9 mouse cellular contexts compared by ENCODE assay signal in the genomic region with DNA sequence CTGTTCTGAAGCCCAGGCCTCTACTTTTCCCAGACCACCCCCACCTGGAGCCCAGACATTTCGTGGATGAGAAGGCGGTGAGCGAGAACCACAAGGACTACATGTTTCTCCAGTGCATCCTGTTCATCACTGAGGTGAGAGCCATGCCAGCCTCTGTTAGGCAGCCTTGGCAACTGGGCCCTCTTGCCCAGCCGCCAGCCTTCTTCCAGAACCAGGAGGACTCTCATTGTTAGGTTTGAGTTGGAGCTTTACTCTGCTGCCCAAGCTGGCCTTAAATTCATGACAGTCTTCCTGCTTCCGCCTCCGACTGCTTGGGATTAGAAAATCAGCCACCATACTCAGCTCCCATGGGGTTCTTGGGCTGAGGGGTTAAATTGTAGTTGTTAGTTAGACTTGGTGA. TPM values are rescaled to one million over a fixed set of nuclear protein-coding genes. Genes with fewer than 3 reads are reported as not detected.
A peak's percentile ranks its signal among the peaks of the same experiment; 100 is the strongest.
DNase-seq lines count a peak whose midpoint lies in the region; ATAC-seq and TF ChIP-seq lines count a peak whose summit lies in the region.
"Had no signal": no experiment of that assay in that cellular context is flagged by ENCODE, and none has a peak within 500 bp of the region (broad histone marks: within the 10 kb centered on the region; RNA-seq: fewer than 3 reads in every experiment).

No protein-coding gene starts in this region.

- peaks cover 6% of the 10 kb centered on the region for H3K36me3 ChIP-seq in forebrain, embryonic 11.5 days (ENCODE audit: control insufficient read depth, insufficient read depth, low read length)
- peaks cover 55% of the 10 kb centered on the region for H3K36me3 ChIP-seq in forebrain, embryonic 14.5 days (ENCODE audit: control insufficient read depth, insufficient read depth, low read length)
- peaks cover 54% of the 10 kb centered on the region for H3K36me3 ChIP-seq in hindbrain, embryonic 14.5 days (replicated peaks; ENCODE audit: control insufficient read depth, insufficient read depth)
- peaks cover 14% of the 10 kb centered on the region for H3K36me3 ChIP-seq in midbrain, embryonic 15.5 days (replicated peaks)

- no peak for TF ChIP-seq CTCF in left cerebral cortex, adult 2 months (IDR thresholded peaks at IDR 0.05)

- WGBS in forebrain, embryonic 11.5 days = 97% methylated on average over 6 of the region's 6 CpGs
- WGBS in forebrain, embryonic 14.5 days = 93% methylated on average over 6 of the region's 6 CpGs
- 92% methylated on average over 6 of the region's 6 CpGs for WGBS in hindbrain, embryonic 14.5 days
- 92% methylated on average over 6 of the region's 6 CpGs for WGBS in midbrain, embryonic 15.5 days

- H3K27ac ChIP-seq in forebrain, embryonic 11.5 days (ENCODE audit: low read depth, low read length) = no peak overlapping the region
- no peak overlapping the region for H3K27ac ChIP-seq in forebrain, embryonic 14.5 days (ENCODE audit: low read depth, low read length)
- H3K27ac ChIP-seq in left cerebral cortex, adult 2 months = peak overlapping the region; percentile 95
- H3K27ac ChIP-seq in hindbrain, embryonic 14.5 days = peak overlapping the region; percentile 93
- H3K27ac ChIP-seq in midbrain, embryonic 15.5 days = peak overlapping the region; percentile 83; the same call in 1 of the 2 replicates

- no peak overlapping the region for H3K4me2 ChIP-seq in forebrain, embryonic 11.5 days (ENCODE audit: low read depth, low read length, severe bottlenecking)
- H3K4me2 ChIP-seq in forebrain, embryonic 14.5 days (ENCODE audit: low read length) = no peak overlapping the region
- no peak overlapping the region for H3K4me2 ChIP-seq in hindbrain, embryonic 14.5 days (replicated peaks)
- no peak overlapping the region for H3K4me2 ChIP-seq in midbrain, embryonic 15.5 days

- H3K4me1 ChIP-seq in forebrain, embryonic 11.5 days (replicated peaks; ENCODE audit: control insufficient read depth, insufficient read depth, low read length) = peaks cover 31% of the 10 kb centered on the region
- H3K4me1 ChIP-seq in forebrain, embryonic 14.5 days (ENCODE audit: control insufficient read depth, insufficient read depth, low read length) = peaks cover 23% of the 10 kb centered on the region
- peaks cover 35% of the 10 kb centered on the region for H3K4me1 ChIP-seq in hindbrain, embryonic 14.5 days (replicated peaks; ENCODE audit: control insufficient read depth, insufficient read depth, low read length)
- H3K4me1 ChIP-seq in midbrain, embryonic 15.5 days = peaks cover 34% of the 10 kb centered on the region

- no peaks in the 10 kb centered on the region for H3K9me3 ChIP-seq in forebrain, embryonic 11.5 days (ENCODE audit: control insufficient read depth, low read length)
- H3K9me3 ChIP-seq in forebrain, embryonic 14.5 days (replicated peaks; ENCODE audit: control insufficient read depth, low read length) = no peaks in the 10 kb centered on the region
- no peaks in the 10 kb centered on the region for H3K9me3 ChIP-seq in hindbrain, embryonic 14.5 days (ENCODE audit: control insufficient read depth, low read length)
- H3K9me3 ChIP-seq in midbrain, embryonic 15.5 days = no peaks in the 10 kb centered on the region

- intact Hi-C loops in left cerebral cortex, adult 2 months (cut with DNase I) = no loop called here
- intact Hi-C loops in left cerebral cortex, postnatal 25 days (cut with DNase I) = loop anchor here (2.0 kb wide), 2 partner anchors 31 to 495 kb away; no protein-coding TSS in a partner anchor

- ATAC-seq in forebrain, embryonic 11.5 days (replicated peaks; ENCODE audit: low FRiP score) = no peak
- no peak for ATAC-seq in forebrain, embryonic 14.5 days
- ATAC-seq in hindbrain, embryonic 14.5 days (ENCODE audit: low FRiP score) = no peak
- ATAC-seq in midbrain, embryonic 15.5 days (replicated peaks) = no peak
- ATAC-seq: Patski had no signal

- no peak overlapping the region for H3K4me3 ChIP-seq in forebrain, embryonic 11.5 days (ENCODE audit: low read depth, low read length)
- no peak overlapping the region for H3K4me3 ChIP-seq in forebrain, embryonic 14.5 days (ENCODE audit: low read depth, low read length)
- no peak overlapping the region for H3K4me3 ChIP-seq in left cerebral cortex, adult 2 months
- no peak overlapping the region for H3K4me3 ChIP-seq in hindbrain, embryonic 14.5 days (replicated peaks; ENCODE audit: low read length)
- H3K4me3 ChIP-seq in midbrain, embryonic 15.5 days = no peak overlapping the region

- H3K27me3 ChIP-seq in forebrain, embryonic 11.5 days (ENCODE audit: control insufficient read depth, insufficient read depth, low read length) = no peaks in the 10 kb centered on the region
- H3K27me3 ChIP-seq in forebrain, embryonic 14.5 days (replicated peaks; ENCODE audit: control insufficient read depth, insufficient read depth, low read length) = no peaks in the 10 kb centered on the region
- H3K27me3 ChIP-seq in hindbrain, embryonic 14.5 days (ENCODE audit: control insufficient read depth, insufficient read depth, low read length) = no peaks in the 10 kb centered on the region
- no peaks in the 10 kb centered on the region for H3K27me3 ChIP-seq in midbrain, embryonic 15.5 days (replicated peaks)
- H3K27me3 ChIP-seq: Patski had no signal

- H3K9ac ChIP-seq in forebrain, embryonic 11.5 days (ENCODE audit: low read length) = no peak overlapping the region
- H3K9ac ChIP-seq in forebrain, embryonic 14.5 days (ENCODE audit: low read length) = no peak overlapping the region
- H3K9ac ChIP-seq in hindbrain, embryonic 14.5 days = no peak overlapping the region
- H3K9ac ChIP-seq in midbrain, embryonic 15.5 days = no peak overlapping the region

- peak; percentile 44 for DNase-seq in forebrain, embryonic 11.5 days (ENCODE audit: low spot score)
- no peak for DNase-seq in forebrain, embryonic 14.5 days (ENCODE audit: low spot score)
- DNase-seq in left cerebral cortex, adult 2 months (ENCODE audit: extremely low spot score in 1 of 2, low spot score in 2 of 2) = no peak
- no peak for DNase-seq in left cerebral cortex, postnatal 25 days (ENCODE audit: low spot score in 2 of 2)
- DNase-seq in hindbrain, embryonic 14.5 days (ENCODE audit: low spot score) = no peak
- DNase-seq in cerebellum, adult 9-10 months = no peak
- DNase-seq in embryo, embryonic 11 days = no peak

RNA-seq across cellular contexts. Expression of a gene that starts 23.8 kb away (rescaled TPM):
- polyA plus RNA-seq in forebrain, embryonic 11.5 days (2014; fragmentation: Nextera tagmentation; extraction: Ambion mirVana) = 90.0 and 94.5 TPM in 2 replicates
- 66.6 and 88.4 TPM in 2 replicates for polyA plus RNA-seq in forebrain, embryonic 14.5 days (2014; fragmentation: Nextera tagmentation; extraction: Ambion mirVana)
- 100 to 1,000 TPM; 177 to 178 TPM for total RNA-seq in left cerebral cortex, adult 2 months (2021)
- 100 to 1,000 TPM; 172 to 174 TPM for total RNA-seq in left cerebral cortex, postnatal 25 days (2021)
- 71.7 and 79.8 TPM in 2 replicates for polyA plus RNA-seq in hindbrain, embryonic 14.5 days (2014; fragmentation: Nextera tagmentation; extraction: Ambion mirVana)
- 152 and 155 TPM in 2 replicates for polyA plus RNA-seq in midbrain, embryonic 15.5 days (2015; fragmentation: Nextera tagmentation; extraction: Ambion mirVana)

RNA-seq across cellular contexts. Expression of a gene that starts 24.0 kb away (rescaled TPM):
- polyA plus RNA-seq in forebrain, embryonic 11.5 days (2014; fragmentation: Nextera tagmentation; extraction: Ambion mirVana) = 25.8 and 30.0 TPM in 2 replicates
- 26.8 and 31.9 TPM in 2 replicates for polyA plus RNA-seq in forebrain, embryonic 14.5 days (2014; fragmentation: Nextera tagmentation; extraction: Ambion mirVana)
- total RNA-seq in left cerebral cortex, adult 2 months (2021) = 10 to 100 TPM; 56.5 to 58.2 TPM
- total RNA-seq in left cerebral cortex, postnatal 25 days (2021) = 10 to 100 TPM; 48.4 to 50.7 TPM
- 30.3 and 32.0 TPM in 2 replicates for polyA plus RNA-seq in hindbrain, embryonic 14.5 days (2014; fragmentation: Nextera tagmentation; extraction: Ambion mirVana)
- polyA plus RNA-seq in midbrain, embryonic 15.5 days (2015; fragmentation: Nextera tagmentation; extraction: Ambion mirVana) = 22.5 and 23.9 TPM in 2 replicates

RNA-seq across cellular contexts. Expression of a gene that starts 34.4 kb away (rescaled TPM):
- polyA plus RNA-seq in forebrain, embryonic 11.5 days (2014; fragmentation: Nextera tagmentation; extraction: Ambion mirVana) = 3.7 and 8.5 TPM in 2 replicates
- 3.0 and 3.6 TPM in 2 replicates for polyA plus RNA-seq in forebrain, embryonic 14.5 days (2014; fragmentation: Nextera tagmentation; extraction: Ambion mirVana)
- 10 to 100 TPM; 20.9 to 25.3 TPM for total RNA-seq in left cerebral cortex, adult 2 months (2021)
- total RNA-seq in left cerebral cortex, postnatal 25 days (2021) = 10 to 100 TPM; 16.0 to 18.4 TPM
- polyA plus RNA-seq in hindbrain, embryonic 14.5 days (2014; fragmentation: Nextera tagmentation; extraction: Ambion mirVana) = 2.4 and 2.7 TPM in 2 replicates
- 2.3 and 2.8 TPM in 2 replicates for polyA plus RNA-seq in midbrain, embryonic 15.5 days (2015; fragmentation: Nextera tagmentation; extraction: Ambion mirVana)

RNA-seq across cellular contexts. Expression of a gene that starts 47.6 kb away (rescaled TPM):
- 47.9 and 53.6 TPM in 2 replicates for polyA plus RNA-seq in forebrain, embryonic 11.5 days (2014; fragmentation: Nextera tagmentation; extraction: Ambion mirVana)
- 48.1 and 57.8 TPM in 2 replicates for polyA plus RNA-seq in forebrain, embryonic 14.5 days (2014; fragmentation: Nextera tagmentation; extraction: Ambion mirVana)
- total RNA-seq in left cerebral cortex, adult 2 months (2021) = 10 to 100 TPM; 25.8 to 26.8 TPM
- 10 to 100 TPM; 27.5 to 29.2 TPM for total RNA-seq in left cerebral cortex, postnatal 25 days (2021)
- polyA plus RNA-seq in hindbrain, embryonic 14.5 days (2014; fragmentation: Nextera tagmentation; extraction: Ambion mirVana) = 51.6 and 54.2 TPM in 2 replicates
- polyA plus RNA-seq in midbrain, embryonic 15.5 days (2015; fragmentation: Nextera tagmentation; extraction: Ambion mirVana) = 66.8 and 69.9 TPM in 2 replicates

Comparison
In these comparisons a context has a peak if more than half of its experiments do, and no peak if none do; other contexts are left out.
1. H3K27ac ChIP-seq: peak in left cerebral cortex, adult 2 months (single experiment), hindbrain, embryonic 14.5 days (single experiment) and midbrain, embryonic 15.5 days (single experiment); none in forebrain, embryonic 11.5 days (single experiment) and forebrain, embryonic 14.5 days (single experiment).